Mouse (Mus musculus): Measurements from ENCODE around the gene Slc4a1. TPM values are rescaled to one million over a fixed set of nuclear protein-coding genes. Genes with fewer than 3 reads are reported as not detected.

Gene Slc4a1
- polyA plus RNA-seq, 1 experiment from 2014 or later, result 8.9 TPM

GRCm38 (mm10) chr11:102361776-102362495 is 4.1 kb downstream of the Slc4a1 start:
- H3K4me1 ChIP-seq (replicated peaks; ENCODE audit: control insufficient read depth, insufficient read depth, low read length), result no peaks in the 10 kb centered on the region
- no peak for ATAC-seq (ENCODE audit: low read depth)
- no peak overlapping the region for H3K4me2 ChIP-seq (ENCODE audit: low read depth, low read length)
- no peak overlapping the region for H3K4me3 ChIP-seq (ENCODE audit: low read length)
- no peak overlapping the region for H3K9ac ChIP-seq (ENCODE audit: low read length)
- WGBS, result 82% methylated on average over 8 of the region's 8 CpGs
- no peak overlapping the region for H3K27ac ChIP-seq (ENCODE audit: low read length)
- H3K27me3 ChIP-seq (ENCODE audit: control insufficient read depth, insufficient read depth, low read depth, low read length), result peaks cover 6% of the 10 kb centered on the region
- no peaks in the 10 kb centered on the region for H3K36me3 ChIP-seq (ENCODE audit: control insufficient read depth, insufficient read depth, low read length)
- no peaks in the 10 kb centered on the region for H3K9me3 ChIP-seq (ENCODE audit: control insufficient read depth, low read length)

DNA sequence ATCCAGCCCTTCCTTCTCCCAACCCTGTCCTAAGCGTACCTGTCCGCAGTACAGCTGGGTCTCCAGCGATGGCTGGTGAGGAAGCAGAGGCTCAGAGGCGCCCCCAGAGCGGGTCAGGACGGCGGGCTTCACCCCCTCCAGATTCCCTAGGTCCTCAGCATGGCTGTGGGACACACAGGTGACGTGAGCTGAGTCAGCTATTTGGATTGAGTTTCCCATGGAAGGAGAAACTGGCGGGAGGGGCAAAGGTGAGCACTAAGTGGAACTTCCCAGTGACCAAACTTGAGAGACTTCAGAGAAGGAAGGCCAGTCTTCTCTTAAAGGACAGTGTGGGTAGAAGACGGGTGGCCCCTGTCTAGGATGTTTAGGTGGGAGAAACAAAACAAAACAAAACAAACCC is 7.6 kb downstream of the Slc4a1 start:
- Histone ChIP-seq H3K27me3 (ENCODE audit: control insufficient read depth, insufficient read depth, low read depth, low read length) (peaks cover 6% of the 10 kb centered on the region), H3K9ac (ENCODE audit: low read length) (no peak overlapping the region), H3K4me3 (ENCODE audit: low read length) (no peak overlapping the region), H3K4me1 (replicated peaks; ENCODE audit: control insufficient read depth, insufficient read depth, low read length) (no peaks in the 10 kb centered on the region), H3K4me2 (ENCODE audit: low read depth, low read length) (no peak overlapping the region), H3K36me3 (ENCODE audit: control insufficient read depth, insufficient read depth, low read length) (no peaks in the 10 kb centered on the region), H3K27ac (ENCODE audit: low read length) (no peak overlapping the region), H3K9me3 (ENCODE audit: control insufficient read depth, low read length) (no peaks in the 10 kb centered on the region)
- 55% methylated on average over 10 of the region's 10 CpGs for whole genome bisulfite sequencing
- no peak for ATAC-seq (ENCODE audit: low read depth)

DNA sequence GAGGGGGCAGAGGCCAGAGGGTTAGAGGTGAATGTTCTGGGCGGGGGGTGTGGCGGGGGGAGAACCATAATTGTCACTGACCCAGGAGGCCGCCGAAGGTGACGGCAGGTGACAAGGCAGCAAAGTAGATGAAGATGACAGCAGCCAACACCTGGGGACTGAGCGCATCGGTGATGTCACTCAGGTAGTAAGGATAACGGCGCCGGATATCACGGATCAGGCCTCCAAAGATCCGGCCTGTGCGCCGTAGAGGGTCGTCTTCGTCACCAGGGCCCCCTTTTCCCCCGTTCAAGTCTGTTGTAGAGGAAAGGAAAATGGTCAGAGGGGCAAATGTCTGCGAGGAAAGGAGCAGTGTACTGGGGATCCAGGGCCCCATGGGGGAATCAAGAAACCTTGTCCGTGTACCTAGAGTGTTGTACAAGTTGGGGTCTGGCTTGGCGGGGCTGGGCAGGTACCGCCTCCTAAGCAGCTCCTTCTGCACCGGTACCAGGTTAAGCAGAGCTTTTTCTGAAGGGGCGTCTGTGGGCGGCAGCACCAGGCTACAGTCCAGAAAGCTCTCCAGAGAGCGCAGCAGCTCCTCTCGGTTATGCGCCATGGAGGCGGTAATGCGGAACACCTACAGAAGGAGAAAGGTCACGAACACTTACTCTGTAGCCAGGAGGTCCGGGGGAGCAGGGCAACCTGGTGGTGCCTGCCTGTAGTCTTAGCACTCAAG is 9.2 kb downstream of the Slc4a1 start:
- H3K4me3 ChIP-seq (ENCODE audit: low read length), result no peak overlapping the region
- H3K27ac ChIP-seq (ENCODE audit: low read length), result no peak overlapping the region
- H3K9ac ChIP-seq (ENCODE audit: low read length), result no peak overlapping the region
- H3K4me2 ChIP-seq (ENCODE audit: low read depth, low read length), result no peak overlapping the region
- peaks cover 4% of the 10 kb centered on the region for H3K27me3 ChIP-seq (ENCODE audit: control insufficient read depth, insufficient read depth, low read depth, low read length)
- no peaks in the 10 kb centered on the region for H3K4me1 ChIP-seq (replicated peaks; ENCODE audit: control insufficient read depth, insufficient read depth, low read length)
- no peaks in the 10 kb centered on the region for H3K36me3 ChIP-seq (ENCODE audit: control insufficient read depth, insufficient read depth, low read length)
- no peaks in the 10 kb centered on the region for H3K9me3 ChIP-seq (ENCODE audit: control insufficient read depth, low read length)
- WGBS, result 54% methylated on average over 31 of the region's 31 CpGs
- no peak for ATAC-seq (ENCODE audit: low read depth)

- no peaks in the 10 kb centered on the region for H3K36me3 ChIP-seq (ENCODE audit: control insufficient read depth, insufficient read depth, low read length)
- no peaks in the 10 kb centered on the region for H3K9me3 ChIP-seq (ENCODE audit: control insufficient read depth, low read length)
- H3K27ac ChIP-seq (ENCODE audit: low read length), result no peak overlapping the region
- H3K27me3 ChIP-seq (ENCODE audit: control insufficient read depth, insufficient read depth, low read depth, low read length), result peaks cover 4% of the 10 kb centered on the region
- H3K9ac ChIP-seq (ENCODE audit: low read length), result no peak overlapping the region
- no peak for ATAC-seq (ENCODE audit: low read depth)
- WGBS, result 71% methylated on average over 12 of the region's 12 CpGs
- no peaks in the 10 kb centered on the region for H3K4me1 ChIP-seq (replicated peaks; ENCODE audit: control insufficient read depth, insufficient read depth, low read length)
- H3K4me3 ChIP-seq (ENCODE audit: low read length), result no peak overlapping the region
- H3K4me2 ChIP-seq (ENCODE audit: low read depth, low read length), result no peak overlapping the region
Observed at GRCm38 (mm10) chr11:102356190-102356589, 9.8 kb downstream of the Slc4a1 start.

DNA sequence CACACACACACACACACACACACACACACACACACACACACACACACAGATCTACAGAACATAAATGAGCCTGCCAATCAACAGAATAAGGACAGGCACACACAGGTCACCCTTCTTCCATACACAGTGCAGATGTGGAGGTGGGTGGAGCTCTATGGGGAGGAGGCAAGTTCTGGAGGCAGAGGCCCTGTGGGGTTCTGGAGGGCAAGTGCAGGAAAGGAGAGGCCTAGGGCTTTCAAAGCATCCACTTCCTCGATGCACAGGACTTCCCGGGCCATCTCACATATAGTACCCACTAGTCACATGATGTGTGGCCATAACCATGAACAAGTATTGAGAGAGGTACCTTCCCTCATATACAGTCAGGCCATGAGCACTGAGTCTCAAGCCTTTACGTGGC is 10.5 kb downstream of the Slc4a1 start:
- no peaks in the 10 kb centered on the region for H3K4me1 ChIP-seq (replicated peaks; ENCODE audit: control insufficient read depth, insufficient read depth, low read length)
- H3K9ac ChIP-seq (ENCODE audit: low read length), result no peak overlapping the region
- 76% methylated on average over 3 of the region's 3 CpGs for WGBS
- no peak overlapping the region for H3K4me3 ChIP-seq (ENCODE audit: low read length)
- H3K9me3 ChIP-seq (ENCODE audit: control insufficient read depth, low read length), result no peaks in the 10 kb centered on the region
- ATAC-seq (ENCODE audit: low read depth), result no peak
- H3K27ac ChIP-seq (ENCODE audit: low read length), result no peak overlapping the region
- H3K36me3 ChIP-seq (ENCODE audit: control insufficient read depth, insufficient read depth, low read length), result no peaks in the 10 kb centered on the region
- H3K27me3 ChIP-seq (ENCODE audit: control insufficient read depth, insufficient read depth, low read depth, low read length), result peaks cover 4% of the 10 kb centered on the region
- no peak overlapping the region for H3K4me2 ChIP-seq (ENCODE audit: low read depth, low read length)

DNA sequence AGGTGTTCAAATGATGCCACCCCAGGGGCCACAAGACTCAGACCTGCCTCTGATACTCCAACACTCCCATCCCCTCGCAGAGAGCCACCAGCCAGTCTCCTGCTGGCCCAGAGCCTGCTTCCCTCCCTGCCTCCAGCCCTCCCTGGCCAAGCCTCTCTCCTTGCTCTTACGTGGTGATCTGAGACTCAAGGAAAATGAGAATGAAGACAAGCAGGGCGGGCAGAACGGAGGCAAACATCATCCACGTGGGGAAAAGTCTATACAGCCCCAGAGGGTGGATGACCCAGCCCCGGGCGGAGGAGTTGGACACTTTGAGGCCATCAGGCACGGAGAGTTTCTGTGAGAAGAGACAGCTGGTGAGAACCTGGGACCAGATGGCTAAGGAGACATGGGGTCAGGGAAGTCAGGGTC is 13.0 kb downstream of the Slc4a1 start:
- H3K4me1 ChIP-seq (replicated peaks; ENCODE audit: control insufficient read depth, insufficient read depth, low read length), result no peaks in the 10 kb centered on the region
- H3K4me2 ChIP-seq (ENCODE audit: low read depth, low read length), result no peak overlapping the region
- H3K9me3 ChIP-seq (ENCODE audit: control insufficient read depth, low read length), result no peaks in the 10 kb centered on the region
- H3K36me3 ChIP-seq (ENCODE audit: control insufficient read depth, insufficient read depth, low read length), result no peaks in the 10 kb centered on the region
- H3K27me3 ChIP-seq (ENCODE audit: control insufficient read depth, insufficient read depth, low read depth, low read length), result peaks cover 1% of the 10 kb centered on the region
- no peak for ATAC-seq (ENCODE audit: low read depth)
- H3K9ac ChIP-seq (ENCODE audit: low read length), result no peak overlapping the region
- H3K27ac ChIP-seq (ENCODE audit: low read length), result no peak overlapping the region
- no peak overlapping the region for H3K4me3 ChIP-seq (ENCODE audit: low read length)
- WGBS, result 20% methylated on average over 8 of the region's 8 CpGs

GRCm38 (mm10) chr11:102352378-102352777 is 13.6 kb downstream of the Slc4a1 start:
- Histone ChIP-seq H3K9ac (ENCODE audit: low read length) (no peak overlapping the region), H3K27ac (ENCODE audit: low read length) (no peak overlapping the region), H3K9me3 (ENCODE audit: control insufficient read depth, low read length) (no peaks in the 10 kb centered on the region), H3K36me3 (ENCODE audit: control insufficient read depth, insufficient read depth, low read length) (no peaks in the 10 kb centered on the region), H3K4me2 (ENCODE audit: low read depth, low read length) (no peak overlapping the region), H3K4me1 (replicated peaks; ENCODE audit: control insufficient read depth, insufficient read depth, low read length) (no peaks in the 10 kb centered on the region), H3K4me3 (ENCODE audit: low read length) (no peak overlapping the region), H3K27me3 (ENCODE audit: control insufficient read depth, insufficient read depth, low read depth, low read length) (no peaks in the 10 kb centered on the region; the same call in 1 of the 2 replicates)
- 43% methylated on average over 5 of the region's 5 CpGs for WGBS
- ATAC-seq (ENCODE audit: low read depth), result no peak

DNA sequence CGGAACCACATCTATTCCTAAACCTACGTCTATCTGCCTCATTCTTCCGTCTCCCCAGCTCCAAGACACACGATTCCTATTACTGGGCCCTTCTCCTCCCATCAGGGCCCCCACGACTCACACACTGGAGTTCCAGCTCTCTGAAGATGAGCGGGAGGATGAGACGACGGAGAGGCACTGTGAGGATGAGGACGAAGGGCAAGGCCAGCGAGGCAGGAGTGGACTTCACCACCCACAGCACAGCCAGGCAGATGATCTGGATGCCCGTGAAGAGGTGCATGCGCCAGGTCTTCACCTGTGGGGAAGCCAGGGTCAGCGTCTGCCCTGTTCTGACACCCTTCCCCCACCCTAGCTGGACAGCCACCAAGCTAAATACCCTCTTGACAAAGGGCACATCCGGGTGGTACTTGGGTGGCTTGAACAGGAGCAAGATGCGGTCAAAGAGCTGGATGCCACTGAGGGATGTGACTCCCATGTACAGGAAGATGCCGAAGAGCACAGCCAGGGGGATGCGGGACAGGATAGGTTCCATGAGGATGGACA is 15.0 kb downstream of the Slc4a1 start:
- Histone ChIP-seq H3K36me3 (ENCODE audit: control insufficient read depth, insufficient read depth, low read length) (no peaks in the 10 kb centered on the region), H3K4me3 (ENCODE audit: low read length) (no peak overlapping the region), H3K4me1 (replicated peaks; ENCODE audit: control insufficient read depth, insufficient read depth, low read length) (no peaks in the 10 kb centered on the region), H3K4me2 (ENCODE audit: low read depth, low read length) (no peak overlapping the region), H3K27ac (ENCODE audit: low read length) (no peak overlapping the region), H3K27me3 (ENCODE audit: control insufficient read depth, insufficient read depth, low read depth, low read length) (no peaks in the 10 kb centered on the region; the same call in 1 of the 2 replicates), H3K9ac (ENCODE audit: low read length) (no peak overlapping the region), H3K9me3 (ENCODE audit: control insufficient read depth, low read length) (no peaks in the 10 kb centered on the region)
- no peak for ATAC-seq (ENCODE audit: low read depth)
- 77% methylated on average over 17 of the region's 17 CpGs for WGBS

- Histone ChIP-seq H3K27me3 (ENCODE audit: control insufficient read depth, insufficient read depth, low read depth, low read length) (no peaks in the 10 kb centered on the region; the same call in 1 of the 2 replicates), H3K27ac (ENCODE audit: low read length) (no peak overlapping the region), H3K9me3 (ENCODE audit: control insufficient read depth, low read length) (no peaks in the 10 kb centered on the region), H3K4me2 (ENCODE audit: low read depth, low read length) (no peak overlapping the region), H3K4me3 (ENCODE audit: low read length) (no peak overlapping the region), H3K36me3 (ENCODE audit: control insufficient read depth, insufficient read depth, low read length) (no peaks in the 10 kb centered on the region), H3K9ac (ENCODE audit: low read length) (no peak overlapping the region), H3K4me1 (replicated peaks; ENCODE audit: control insufficient read depth, insufficient read depth, low read length) (no peaks in the 10 kb centered on the region)
- 69% methylated on average over 4 of the region's 4 CpGs for WGBS
- no peak for ATAC-seq (ENCODE audit: low read depth)
Observed at GRCm38 (mm10) chr11:102350416-102350815, 15.6 kb downstream of the Slc4a1 start.

Measured in lung, embryonic 16.5 days (tissue).